ENCODE assay signal across 10 mouse cellular contexts in genomic region chr10:117021020-117021754, GRCm38 (mm10). TPM values are rescaled to one million over a fixed set of nuclear protein-coding genes. Genes with fewer than 3 reads are reported as not detected.
DNase-seq lines count a peak whose midpoint lies in the region; ATAC-seq and TF ChIP-seq lines count a peak whose summit lies in the region.
"Had no signal": no experiment of that assay in that cellular context is flagged by ENCODE, and none has a peak within 500 bp of the region (broad histone marks: within the 10 kb centered on the region; RNA-seq: fewer than 3 reads in every experiment).

No protein-coding gene starts in this region.

- H3K9me3 ChIP-seq in ES-Bruce4 (replicated peaks; ENCODE audit: control insufficient read depth, insufficient read depth, low read length, poor library complexity, severe bottlenecking), result no peaks in the 10 kb centered on the region
- no peaks in the 10 kb centered on the region for H3K9me3 ChIP-seq in hindbrain, embryonic 13.5 days
- H3K9me3 ChIP-seq in limb, embryonic 12.5 days, result peaks cover 9% of the 10 kb centered on the region; the same call in 1 of the 2 replicates

- no peak overlapping the region for H3K4me3 ChIP-seq in ES-Bruce4 (ENCODE audit: low read depth, low read length)
- no peak overlapping the region for H3K4me3 ChIP-seq in hindbrain, embryonic 13.5 days
- H3K4me3 ChIP-seq in limb, embryonic 12.5 days (replicated peaks), result no peak overlapping the region
- H3K4me3 ChIP-seq in layer of hippocampus, adult 2 months, result no peak overlapping the region
- H3K4me3 ChIP-seq: liver, embryonic 13.5 days had no signal

- H3K9ac ChIP-seq in ES-Bruce4 (ENCODE audit: low read depth, poor library complexity, severe bottlenecking), result no peak overlapping the region
- peak overlapping the region; percentile 19; the same call in 1 of the 2 replicates for H3K9ac ChIP-seq in hindbrain, embryonic 13.5 days
- H3K9ac ChIP-seq in limb, embryonic 12.5 days (replicated peaks), result no peak overlapping the region
- H3K9ac ChIP-seq: liver, embryonic 13.5 days had no signal

- H3K27me3 ChIP-seq in ES-Bruce4 (ENCODE audit: control insufficient read depth, insufficient read depth, low read length, poor library complexity, severe bottlenecking), result no peaks in the 10 kb centered on the region
- peaks cover 7% of the 10 kb centered on the region; the same call in 1 of the 2 replicates for H3K27me3 ChIP-seq in hindbrain, embryonic 13.5 days
- peaks cover 24% of the 10 kb centered on the region for H3K27me3 ChIP-seq in limb, embryonic 12.5 days

- TF ChIP-seq CTCF in ES-Bruce4 (IDR thresholded peaks at IDR 0.05; ENCODE audit: low read depth, low read length), result no peak
- TF ChIP-seq CTCF in layer of hippocampus, adult 2 months (conservative IDR thresholded peaks at IDR 0.05), result no peak

- H3K36me3 ChIP-seq in ES-Bruce4 (ENCODE audit: control insufficient read depth, insufficient read depth, low read length, poor library complexity, severe bottlenecking), result no peaks in the 10 kb centered on the region
- no peaks in the 10 kb centered on the region for H3K36me3 ChIP-seq in hindbrain, embryonic 13.5 days
- no peaks in the 10 kb centered on the region for H3K36me3 ChIP-seq in limb, embryonic 12.5 days
- H3K36me3 ChIP-seq: liver, embryonic 13.5 days had no signal

- no peak for TF ChIP-seq POLR2A in ES-Bruce4 (IDR thresholded peaks at IDR 0.05; ENCODE audit: insufficient read depth, low read length)

- no peak overlapping the region for H3K27ac ChIP-seq in ES-Bruce4 (ENCODE audit: insufficient read depth, low read length)
- H3K27ac ChIP-seq in hindbrain, embryonic 13.5 days, result no peak overlapping the region
- H3K27ac ChIP-seq in limb, embryonic 12.5 days, result no peak overlapping the region
- no peak overlapping the region for H3K27ac ChIP-seq in layer of hippocampus, adult 2 months
- H3K27ac ChIP-seq: liver, embryonic 13.5 days had no signal

- H3K4me2 ChIP-seq in hindbrain, embryonic 13.5 days, result 0 out of 2 replicates have a peak overlapping the region, but pooled peaks have one; percentile 4
- peak overlapping the region; percentile 30 for H3K4me2 ChIP-seq in limb, embryonic 12.5 days
- H3K4me2 ChIP-seq: liver, embryonic 13.5 days had no signal

- H3K4me1 ChIP-seq in ES-Bruce4 (ENCODE audit: control insufficient read depth, insufficient read depth, low read length), result peaks cover 2% of the 10 kb centered on the region
- peaks cover 17% of the 10 kb centered on the region for H3K4me1 ChIP-seq in hindbrain, embryonic 13.5 days (replicated peaks)
- H3K4me1 ChIP-seq in limb, embryonic 12.5 days (replicated peaks), result peaks cover 42% of the 10 kb centered on the region
- H3K4me1 ChIP-seq: liver, embryonic 13.5 days had no signal

- TF ChIP-seq EP300 in ES-Bruce4 (IDR thresholded peaks at IDR 0.05; ENCODE audit: insufficient read depth, low read depth, low read length), result 0 out of 2 replicates have a peak, but pooled peaks have one; percentile 5

- DNase-seq in embryo, embryonic 10.5 days (ENCODE audit: low spot score), result peak; percentile 89
- DNase-seq in layer of hippocampus, adult 2 months (ENCODE audit: low spot score in 2 of 2), result no peak
- DNase-seq in layer of hippocampus, adult 9-11 months, result no peak
- no peak for DNase-seq in cerebellum, postnatal 36 days
- DNase-seq: cerebellum, adult 2 months; liver, embryonic 13.5 days had no signal

- WGBS in hindbrain, embryonic 13.5 days, result 17% methylated on average over 21 of the region's 21 CpGs
- WGBS in limb, embryonic 12.5 days, result 15% methylated on average over 21 of the region's 21 CpGs

- ATAC-seq in hindbrain, embryonic 13.5 days (ENCODE audit: low FRiP score), result no peak
- ATAC-seq in limb, embryonic 12.5 days (ENCODE audit: insufficient number of reproducible peaks, insufficient read depth, low FRiP score, low TSS enrichment, low read depth), result peak; percentile 85

RNA-seq across cellular contexts. Expression of gene Lrrc10, which starts 24.0 kb away (rescaled TPM):
- not detected in 2 replicates for polyA plus RNA-seq in ES-Bruce4 (2011; ENCODE audit: insufficient read depth, insufficient read length, low read depth, missing spikeins)
- not detected in 2 replicates for polyA plus RNA-seq in hindbrain, embryonic 13.5 days (2015; fragmentation: Nextera tagmentation; extraction: Ambion mirVana)
- polyA plus RNA-seq in limb, embryonic 12.5 days (2016; fragmentation: Nextera tagmentation; extraction: Ambion mirVana), result 0.19 TPM in 2 replicates
- total RNA-seq in layer of hippocampus, adult 2 months (2021), result under 1 TPM in 1 of 2 experiments, not detected in 1; 0.32 TPM
- polyA plus RNA-seq: cerebellum, adult 2 months; liver, embryonic 13.5 days had no signal

RNA-seq across cellular contexts. Expression of gene Best3, which starts 35.1 kb away (rescaled TPM):
- not detected in 2 replicates for polyA plus RNA-seq in ES-Bruce4 (2011; ENCODE audit: insufficient read depth, insufficient read length, low read depth, missing spikeins)
- polyA plus RNA-seq in hindbrain, embryonic 13.5 days (2015; fragmentation: Nextera tagmentation; extraction: Ambion mirVana), result 0.08 and 0.14 TPM in 2 replicates
- 0.35 and 0.48 TPM in 2 replicates for polyA plus RNA-seq in limb, embryonic 12.5 days (2016; fragmentation: Nextera tagmentation; extraction: Ambion mirVana)
- 1 to 10 TPM; 2.1 to 2.4 TPM for total RNA-seq in layer of hippocampus, adult 2 months (2021)

RNA-seq across cellular contexts. Expression of gene Cct2, which starts 42.4 kb away (rescaled TPM):
- polyA plus RNA-seq in ES-Bruce4 (2011; ENCODE audit: insufficient read depth, insufficient read length, low read depth, missing spikeins), result 974 and 1,034 TPM in 2 replicates
- 276 and 284 TPM in 2 replicates for polyA plus RNA-seq in hindbrain, embryonic 13.5 days (2015; fragmentation: Nextera tagmentation; extraction: Ambion mirVana)
- 272 and 279 TPM in 2 replicates for polyA plus RNA-seq in limb, embryonic 12.5 days (2016; fragmentation: Nextera tagmentation; extraction: Ambion mirVana)
- total RNA-seq in layer of hippocampus, adult 2 months (2021), result 100 to 1,000 TPM; 167 to 176 TPM

RNA-seq across cellular contexts. Expression of gene Gm10271, which starts 48.8 kb away (rescaled TPM):
- not detected in 2 replicates for polyA plus RNA-seq in ES-Bruce4 (2011; ENCODE audit: insufficient read depth, insufficient read length, low read depth, missing spikeins)
- polyA plus RNA-seq in hindbrain, embryonic 13.5 days (2015; fragmentation: Nextera tagmentation; extraction: Ambion mirVana), result not detected in 2 replicates
- polyA plus RNA-seq in limb, embryonic 12.5 days (2016; fragmentation: Nextera tagmentation; extraction: Ambion mirVana), result not detected in 2 replicates
- not detected for total RNA-seq in layer of hippocampus, adult 2 months (2021)
- polyA plus RNA-seq: cerebellum, adult 2 months; heart, embryonic 16.5 days; liver, embryonic 13.5 days had no signal
